Mouse (Mus musculus) stomach, postnatal 0 days (tissue): Measurements from ENCODE around the gene Ovol3.

Source experiments
- CTCF ChIP-seq: IDR thresholded peaks from 2 replicates; pipeline ENCODE4 v1.5.1; 2016; ENCODE audit warnings: antibody characterized with exemption, low read depth, mild to moderate bottlenecking, moderate library complexity
- EP300 ChIP-seq: optimal IDR thresholded peaks from 2 replicates; pipeline ENCODE3; 2016; ENCODE audit warnings: antibody characterized with exemption

DNA sequence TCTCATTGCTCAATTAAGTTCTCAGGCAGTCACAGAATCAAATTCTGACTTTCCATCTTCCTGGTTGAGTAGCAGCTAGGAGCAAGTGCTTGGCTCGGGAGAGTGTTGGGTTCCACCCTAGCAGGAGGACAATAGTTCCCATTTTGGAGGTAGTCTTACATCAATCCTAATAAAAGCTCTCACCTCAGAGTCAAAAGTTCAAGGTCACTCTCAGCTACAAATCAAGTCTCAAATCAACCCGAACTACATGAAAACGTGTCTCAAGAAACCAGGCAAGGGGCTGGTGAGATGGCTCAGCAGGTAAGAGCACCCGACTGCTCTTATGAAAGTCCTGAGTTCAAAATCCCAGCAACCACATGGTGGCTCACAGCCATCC, 46.4 kb downstream of the Ovol3 start:
- TF ChIP-seq EP300 (no peak), CTCF (no peak)
